Mouse (Mus musculus): ENCODE measurements around the gene Fam184b. TPM values are rescaled to one million over a fixed set of nuclear protein-coding genes. Genes with fewer than 3 reads are reported as not detected.

Fam184b gene
- polyA plus RNA-seq, 1 experiment from 2014 or later = 0.45 TPM

- ATAC-seq (replicated peaks; ENCODE audit: low FRiP score) (peak; percentile 93), DNase-seq (ENCODE audit: low spot score) (peak; percentile 96)
- H3K27ac ChIP-seq (ENCODE audit: low read depth, low read length) = peak within 1 kb of the TSS; percentile 48
Measured at GRCm38 (mm10) chr5:45519960-45520808, 119.2 kb downstream of the Fam184b start, which contains the start of gene Med28. Gene Med28 (plus strand): TSS chr5:45520229.

GRCm38 (mm10) chr5:45515151-45515743 lies 124.2 kb downstream of the Fam184b start:
- DNase-seq (ENCODE audit: low spot score) = no peak
- Histone ChIP-seq H3K4me1 (replicated peaks; ENCODE audit: control insufficient read depth, insufficient read depth, low read length) (no peaks in the 10 kb centered on the region), H3K4me3 (ENCODE audit: low read depth, low read length) (no peak overlapping the region), H3K27me3 (replicated peaks; ENCODE audit: control insufficient read depth, insufficient read depth, low read length) (no peaks in the 10 kb centered on the region), H3K36me3 (ENCODE audit: control insufficient read depth, insufficient read depth, low read length) (peaks cover 6% of the 10 kb centered on the region; the same call in 1 of the 2 replicates), H3K4me2 (no peak overlapping the region), H3K9ac (ENCODE audit: low read depth, low read length) (no peak overlapping the region), H3K27ac (ENCODE audit: low read depth, low read length) (no peak overlapping the region), H3K9me3 (ENCODE audit: control insufficient read depth, low read length) (no peaks in the 10 kb centered on the region)
- ATAC-seq (replicated peaks; ENCODE audit: low FRiP score) = no peak
- 87% methylated on average over 10 of the region's 10 CpGs for WGBS

More at GRCm38 (mm10) chr5:45519960-45520808, 119.2 kb downstream of the Fam184b start, which contains the start of gene Med28:
- H3K36me3 ChIP-seq (ENCODE audit: control insufficient read depth, insufficient read depth, low read length) = peaks cover 3% of the 10 kb centered on the region; the same call in 1 of the 2 replicates
- peak within 1 kb of the TSS; percentile 94 for H3K4me3 ChIP-seq (ENCODE audit: low read depth, low read length)
- H3K4me1 ChIP-seq (replicated peaks; ENCODE audit: control insufficient read depth, insufficient read depth, low read length) = no peaks in the 10 kb centered on the region; the same call in 1 of the 2 replicates
- H3K9ac ChIP-seq (ENCODE audit: low read depth, low read length) = peak within 1 kb of the TSS; percentile 94
- H3K4me2 ChIP-seq = peak within 1 kb of the TSS; percentile 69
- H3K9me3 ChIP-seq (ENCODE audit: control insufficient read depth, low read length) = no peaks in the 10 kb centered on the region
- no peaks in the 10 kb centered on the region for H3K27me3 ChIP-seq (replicated peaks; ENCODE audit: control insufficient read depth, insufficient read depth, low read length)
- WGBS = 2% methylated on average over 56 of the region's 56 CpGs

DNA sequence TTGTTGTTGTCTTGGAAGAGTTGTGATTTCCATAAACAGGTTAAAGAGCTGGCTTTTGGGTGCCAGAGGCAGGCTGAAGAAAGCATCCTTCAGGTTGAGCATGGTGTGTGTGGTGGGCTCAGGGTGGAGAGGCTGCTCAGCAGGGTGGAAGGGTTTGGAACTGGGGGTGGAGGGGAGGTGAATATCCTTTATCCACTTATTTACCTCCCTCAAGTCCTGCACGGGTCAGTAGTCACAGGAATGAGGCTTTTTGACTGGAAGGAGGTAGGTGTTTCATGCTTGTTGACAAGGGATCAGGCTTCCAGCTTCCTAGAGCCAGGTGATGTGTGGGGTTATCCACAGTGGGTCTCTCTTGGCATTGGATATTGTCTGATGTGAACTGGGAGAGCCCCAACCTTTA lies 124.8 kb downstream of the Fam184b start:
- no peak for DNase-seq (ENCODE audit: low spot score)
- Histone ChIP-seq H3K9ac (ENCODE audit: low read depth, low read length) (no peak overlapping the region), H3K4me2 (no peak overlapping the region), H3K4me1 (replicated peaks; ENCODE audit: control insufficient read depth, insufficient read depth, low read length) (no peaks in the 10 kb centered on the region), H3K36me3 (ENCODE audit: control insufficient read depth, insufficient read depth, low read length) (peaks cover 9% of the 10 kb centered on the region; the same call in 1 of the 2 replicates), H3K27ac (ENCODE audit: low read depth, low read length) (no peak overlapping the region), H3K4me3 (ENCODE audit: low read depth, low read length) (no peak overlapping the region), H3K27me3 (replicated peaks; ENCODE audit: control insufficient read depth, insufficient read depth, low read length) (no peaks in the 10 kb centered on the region), H3K9me3 (ENCODE audit: control insufficient read depth, low read length) (no peaks in the 10 kb centered on the region)
- no peak for ATAC-seq (replicated peaks; ENCODE audit: low FRiP score)
- WGBS = 92% methylated on average over 1 of the region's 1 CpGs

DNA sequence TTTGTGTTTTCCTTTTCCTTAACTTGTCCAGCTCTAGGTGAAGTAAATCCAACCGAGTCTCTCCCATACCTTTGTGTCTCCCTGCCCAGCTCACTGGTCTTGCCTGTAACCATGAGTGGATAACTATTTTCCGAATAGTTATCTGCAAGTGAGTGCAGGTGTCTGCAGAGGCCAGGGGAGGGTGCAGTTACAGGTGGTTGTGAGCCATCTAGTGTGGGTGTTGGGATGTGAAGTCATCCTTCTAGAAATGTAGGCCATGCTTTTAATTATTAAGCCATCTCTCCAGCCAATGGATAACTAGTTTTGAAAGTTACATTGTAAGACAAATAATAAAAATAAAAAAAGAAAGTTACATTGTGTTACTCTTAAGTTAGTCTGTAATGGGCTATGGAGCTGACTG lies 125.9 kb downstream of the Fam184b start:
- Histone ChIP-seq H3K27ac (ENCODE audit: low read depth, low read length) (no peak overlapping the region), H3K9ac (ENCODE audit: low read depth, low read length) (no peak overlapping the region), H3K36me3 (ENCODE audit: control insufficient read depth, insufficient read depth, low read length) (peaks cover 9% of the 10 kb centered on the region; the same call in 1 of the 2 replicates), H3K4me1 (replicated peaks; ENCODE audit: control insufficient read depth, insufficient read depth, low read length) (no peaks in the 10 kb centered on the region), H3K9me3 (ENCODE audit: control insufficient read depth, low read length) (no peaks in the 10 kb centered on the region), H3K27me3 (replicated peaks; ENCODE audit: control insufficient read depth, insufficient read depth, low read length) (no peaks in the 10 kb centered on the region), H3K4me2 (no peak overlapping the region), H3K4me3 (ENCODE audit: low read depth, low read length) (no peak overlapping the region)
- WGBS = 88% methylated on average over 2 of the region's 2 CpGs
- ATAC-seq (replicated peaks; ENCODE audit: low FRiP score) = no peak
- DNase-seq (ENCODE audit: low spot score) = no peak

DNA sequence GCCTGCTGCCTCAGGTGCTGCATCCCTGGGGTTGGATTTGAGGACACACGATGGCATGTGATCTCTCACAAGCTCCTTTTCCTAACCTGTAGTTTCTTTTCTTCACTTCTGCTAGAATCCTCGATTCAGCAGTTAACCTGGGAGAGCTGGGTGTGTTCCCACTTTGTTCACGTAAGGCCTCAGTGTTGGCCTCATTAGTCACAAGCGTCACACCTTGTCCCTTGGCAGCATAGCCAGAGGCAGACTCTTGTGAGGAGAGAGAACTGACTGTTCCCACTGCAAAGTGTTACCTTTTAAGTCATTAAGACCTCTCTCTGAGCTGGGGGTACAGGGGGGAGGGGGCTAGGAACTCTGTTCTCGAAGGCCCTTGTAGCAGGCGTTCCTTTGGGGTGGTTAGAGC lies 126.5 kb downstream of the Fam184b start:
- no peak for DNase-seq (ENCODE audit: low spot score)
- H3K27me3 ChIP-seq (replicated peaks; ENCODE audit: control insufficient read depth, insufficient read depth, low read length) = no peaks in the 10 kb centered on the region

DNA sequence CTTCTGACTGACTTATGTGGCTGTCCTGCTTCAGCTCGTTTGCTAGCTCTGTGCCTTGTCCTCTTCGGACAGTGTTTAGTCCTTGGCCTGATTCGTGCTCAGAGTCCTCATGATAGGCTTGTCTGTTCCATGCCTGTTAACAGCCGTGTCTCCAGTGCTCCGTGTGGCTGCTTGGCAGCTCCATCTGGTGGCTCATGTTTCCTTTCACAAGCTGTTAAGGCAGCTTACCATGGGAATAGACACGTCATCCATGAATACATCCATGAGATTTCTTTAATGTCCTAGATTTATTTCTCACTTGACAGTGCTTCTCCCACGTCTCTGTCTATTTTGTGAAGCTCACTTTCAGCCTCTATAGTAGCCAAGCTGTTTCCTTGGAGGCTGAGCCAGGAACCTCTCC lies 129.3 kb downstream of the Fam184b start:
- ATAC-seq (replicated peaks; ENCODE audit: low FRiP score) (no peak), DNase-seq (ENCODE audit: low spot score) (no peak)
- H3K4me1 ChIP-seq (replicated peaks; ENCODE audit: control insufficient read depth, insufficient read depth, low read length) = no peaks in the 10 kb centered on the region
- no peak overlapping the region for H3K4me2 ChIP-seq
- H3K36me3 ChIP-seq (ENCODE audit: control insufficient read depth, insufficient read depth, low read length) = peaks cover 31% of the 10 kb centered on the region
- H3K9ac ChIP-seq (ENCODE audit: low read depth, low read length) = no peak overlapping the region
- no peak overlapping the region for H3K4me3 ChIP-seq (ENCODE audit: low read depth, low read length)
- H3K27me3 ChIP-seq (replicated peaks; ENCODE audit: control insufficient read depth, insufficient read depth, low read length) = no peaks in the 10 kb centered on the region
- H3K9me3 ChIP-seq (ENCODE audit: control insufficient read depth, low read length) = no peaks in the 10 kb centered on the region
- WGBS = 85% methylated on average over 7 of the region's 7 CpGs
- no peak overlapping the region for H3K27ac ChIP-seq (ENCODE audit: low read depth, low read length)

More for the DNA sequence above, 126.5 kb downstream of the Fam184b start:
- Histone ChIP-seq H3K4me3 (ENCODE audit: low read depth, low read length) (no peak overlapping the region), H3K36me3 (ENCODE audit: control insufficient read depth, insufficient read depth, low read length) (peaks cover 10% of the 10 kb centered on the region; the same call in 1 of the 2 replicates), H3K9ac (ENCODE audit: low read depth, low read length) (no peak overlapping the region), H3K4me2 (no peak overlapping the region), H3K4me1 (replicated peaks; ENCODE audit: control insufficient read depth, insufficient read depth, low read length) (no peaks in the 10 kb centered on the region), H3K9me3 (ENCODE audit: control insufficient read depth, low read length) (no peaks in the 10 kb centered on the region), H3K27ac (ENCODE audit: low read depth, low read length) (no peak overlapping the region)
- no peak for ATAC-seq (replicated peaks; ENCODE audit: low FRiP score)
- WGBS = 86% methylated on average over 6 of the region's 6 CpGs

DNA sequence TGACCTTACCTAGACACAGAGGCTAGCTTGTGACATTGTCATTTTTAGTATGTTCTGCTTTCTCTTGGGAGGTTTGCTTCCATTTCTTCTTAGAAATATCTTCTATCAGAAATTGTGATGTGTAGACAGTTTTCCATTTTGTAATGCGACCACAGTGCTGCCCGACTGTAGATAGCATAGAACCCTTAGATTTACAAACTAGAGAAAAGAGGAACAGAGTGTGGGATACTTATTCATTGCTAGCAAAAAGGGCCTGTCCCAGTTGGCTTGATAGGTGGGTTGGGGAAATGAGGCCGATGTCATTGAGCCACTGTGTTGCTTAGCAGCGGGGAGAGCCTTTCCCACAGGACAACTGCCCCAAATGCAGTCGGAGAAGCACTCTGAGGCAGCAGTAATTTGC lies 141.8 kb downstream of the Fam184b start:
- Histone ChIP-seq H3K4me3 (ENCODE audit: low read depth, low read length) (no peak overlapping the region), H3K4me1 (replicated peaks; ENCODE audit: control insufficient read depth, insufficient read depth, low read length) (peaks cover 9% of the 10 kb centered on the region), H3K9ac (ENCODE audit: low read depth, low read length) (no peak overlapping the region), H3K4me2 (no peak overlapping the region), H3K27me3 (replicated peaks; ENCODE audit: control insufficient read depth, insufficient read depth, low read length) (no peaks in the 10 kb centered on the region), H3K36me3 (ENCODE audit: control insufficient read depth, insufficient read depth, low read length) (peaks cover 33% of the 10 kb centered on the region), H3K9me3 (ENCODE audit: control insufficient read depth, low read length) (no peaks in the 10 kb centered on the region), H3K27ac (ENCODE audit: low read depth, low read length) (no peak overlapping the region)
- DNase-seq (ENCODE audit: low spot score) = no peak
- ATAC-seq (replicated peaks; ENCODE audit: low FRiP score) = no peak
- WGBS = 86% methylated on average over 5 of the region's 5 CpGs

DNA sequence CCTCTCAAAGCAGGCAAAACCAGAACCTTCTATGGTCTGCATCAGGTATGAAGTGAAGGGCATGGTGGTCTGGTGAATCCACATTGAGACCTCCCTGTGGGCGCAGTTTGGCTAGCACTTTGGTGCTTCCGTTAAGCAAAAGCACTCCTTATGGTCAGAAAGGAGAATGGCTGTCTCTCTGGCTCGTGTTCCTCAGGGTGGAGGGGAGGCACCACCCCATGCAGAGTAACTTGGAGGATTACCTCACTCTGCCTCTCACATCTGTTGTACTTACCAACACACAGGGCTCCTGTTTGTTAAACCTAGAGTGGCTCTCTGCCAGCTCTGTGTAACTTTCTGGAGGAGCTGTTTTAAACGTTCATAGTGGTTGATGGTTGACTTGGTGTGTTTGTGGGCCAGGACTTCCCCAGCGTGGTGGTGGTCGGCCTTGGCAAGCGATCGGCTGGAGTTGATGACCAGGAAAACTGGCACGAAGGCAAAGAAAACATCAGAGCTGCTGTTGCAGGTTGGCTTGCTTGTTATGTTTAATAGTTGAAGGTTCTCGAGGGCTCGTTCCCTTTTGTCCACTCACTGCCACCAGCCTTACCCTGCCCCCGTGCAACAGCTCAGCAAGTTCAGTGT lies 142.4 kb downstream of the Fam184b start:
- Histone ChIP-seq H3K36me3 (ENCODE audit: control insufficient read depth, insufficient read depth, low read length) (peaks cover 31% of the 10 kb centered on the region), H3K27ac (ENCODE audit: low read depth, low read length) (no peak overlapping the region), H3K4me3 (ENCODE audit: low read depth, low read length) (no peak overlapping the region), H3K4me2 (no peak overlapping the region), H3K9ac (ENCODE audit: low read depth, low read length) (no peak overlapping the region), H3K4me1 (replicated peaks; ENCODE audit: control insufficient read depth, insufficient read depth, low read length) (peaks cover 9% of the 10 kb centered on the region), H3K27me3 (replicated peaks; ENCODE audit: control insufficient read depth, insufficient read depth, low read length) (no peaks in the 10 kb centered on the region), H3K9me3 (ENCODE audit: control insufficient read depth, low read length) (no peaks in the 10 kb centered on the region)
- ATAC-seq (replicated peaks; ENCODE audit: low FRiP score) = no peak
- WGBS = 90% methylated on average over 12 of the region's 12 CpGs
- no peak for DNase-seq (ENCODE audit: low spot score)

Data from liver, embryonic 11.5 days (tissue).